Mouse (Mus musculus) ES-E14 (cell line): ENCODE measurements around the gene Hoxb13.

ENCODE experiments used
- CHD2 ChIP-seq: IDR thresholded peaks from 2 replicates; pipeline ENCODE4 v1.6.1; 2014; ENCODE audit warnings: mild to moderate bottlenecking, low read depth, low read length, inconsistent platforms
- HCFC1 ChIP-seq: IDR thresholded peaks from 2 replicates; pipeline ENCODE4 v1.6.1; 2012; ENCODE audit warnings: low read length, inconsistent platforms, borderline replicate concordance; ENCODE audit not compliant: insufficient read depth
- MAFK ChIP-seq: IDR thresholded peaks from 2 replicates; pipeline ENCODE4 v1.6.1; 2014; ENCODE audit warnings: mild to moderate bottlenecking, low read depth, low read length, inconsistent platforms; ENCODE audit not compliant: insufficient read depth
- ZC3H11A ChIP-seq: IDR thresholded peaks from 2 replicates; pipeline ENCODE4 v1.6.1; 2012; ENCODE audit warnings: low read depth, mild to moderate bottlenecking, inconsistent platforms, low read length, borderline replicate concordance
- ZNF384 ChIP-seq: IDR thresholded peaks from 2 replicates; pipeline ENCODE4 v1.6.1; 2012; ENCODE audit warnings: low read depth, low read length, inconsistent platforms

- TF ChIP-seq HCFC1 (no peak), ZC3H11A (no peak), ZNF384 (no peak), CHD2 (no peak), MAFK (no peak)
These were observed 17.3 kb upstream of the Hoxb13 start for GRCm38 (mm10) chr11:96176841-96177240.
